Mouse (Mus musculus): Measurements from ENCODE around the gene Zfpm1.

- TF ChIP-seq POLR2A (IDR thresholded peaks at IDR 0.05; ENCODE audit: insufficient read depth, low read depth, low read length) (no peak), CTCF (IDR thresholded peaks at IDR 0.05; ENCODE audit: insufficient read depth, low read depth, low read length) (no peak)
Measured at GRCm38 (mm10) chr8:122238731-122239130, 43.2 kb upstream of the Zfpm1 start.

Measured in olfactory bulb, adult 2 months (tissue).